Mouse (Mus musculus): Measurements from ENCODE around the gene Alad.

DNA sequence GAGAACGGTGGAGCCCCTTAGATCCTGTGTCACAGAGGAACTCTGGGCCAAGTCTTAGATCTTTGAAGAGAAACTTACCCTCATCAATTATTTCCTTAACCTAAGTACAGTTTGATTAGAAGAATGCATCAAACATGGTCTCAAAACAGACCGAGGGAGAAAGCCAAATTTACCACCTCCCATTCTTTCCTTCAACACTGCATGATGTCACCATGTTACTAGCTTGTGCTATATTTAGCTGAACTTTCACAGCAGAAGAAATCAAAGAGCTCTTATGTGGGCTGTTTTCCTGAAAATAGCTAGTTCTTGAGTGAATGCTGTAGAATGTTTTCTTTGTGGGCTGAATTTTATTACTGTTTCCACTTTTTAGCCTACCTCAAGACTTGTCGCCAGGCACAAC is 37.7 kb upstream of the Alad start:
- TF ChIP-seq CTCF (IDR thresholded peaks at IDR 0.05; ENCODE audit: low read depth): no peak
- TF ChIP-seq EP300 (IDR thresholded peaks at IDR 0.05; ENCODE audit: low read depth): no peak
